Mouse (Mus musculus) mouse embryonic stem cell (cell line): ENCODE results near the gene Rbbp5.
"Not testable (repeated sequence)": the region's sequence is repeated elsewhere in the genome, so short reads cannot be mapped to it uniquely, and the experiment has no call there.

Experiments used
- in situ Hi-C, 2 experiments: fragments of 300-500 bp; cut with MboI; formaldehyde crosslinking; loops; 1 replicate in 1 of 2; 3 replicates in 1 of 2; pipeline ENCODE4 v1.14.3; 2019 to 2020; ENCODE audit warnings: low sequenced_read_pairs in 2 of 2, low pct_unique_long_range_greater_than_20kb in 1 of 2, mixed read lengths in 1 of 2; ENCODE audit not compliant: unreplicated experiment in 1 of 2

Rbbp5 gene

GRCm38 (mm10) chr1:132476928-132477691, at the start of gene Rbbp5:
Gene Rbbp5 (plus strand): TSS chr1:132477365.
- in situ Hi-C loops: no loop called here

GRCm38 (mm10) chr1:132430818-132431217, 46.3 kb upstream of the Rbbp5 start:
- in situ Hi-C loops: no loop called here

GRCm38 (mm10) chr1:132431716-132432115, 45.4 kb upstream of the Rbbp5 start:
- in situ Hi-C loops: no loop called here

GRCm38 (mm10) chr1:132433349-132433748, 43.8 kb upstream of the Rbbp5 start:
- in situ Hi-C loops: no loop called here

- in situ Hi-C loops: no loop called here
Observed at GRCm38 (mm10) chr1:132434032-132434431, 43.1 kb upstream of the Rbbp5 start.

DNA sequence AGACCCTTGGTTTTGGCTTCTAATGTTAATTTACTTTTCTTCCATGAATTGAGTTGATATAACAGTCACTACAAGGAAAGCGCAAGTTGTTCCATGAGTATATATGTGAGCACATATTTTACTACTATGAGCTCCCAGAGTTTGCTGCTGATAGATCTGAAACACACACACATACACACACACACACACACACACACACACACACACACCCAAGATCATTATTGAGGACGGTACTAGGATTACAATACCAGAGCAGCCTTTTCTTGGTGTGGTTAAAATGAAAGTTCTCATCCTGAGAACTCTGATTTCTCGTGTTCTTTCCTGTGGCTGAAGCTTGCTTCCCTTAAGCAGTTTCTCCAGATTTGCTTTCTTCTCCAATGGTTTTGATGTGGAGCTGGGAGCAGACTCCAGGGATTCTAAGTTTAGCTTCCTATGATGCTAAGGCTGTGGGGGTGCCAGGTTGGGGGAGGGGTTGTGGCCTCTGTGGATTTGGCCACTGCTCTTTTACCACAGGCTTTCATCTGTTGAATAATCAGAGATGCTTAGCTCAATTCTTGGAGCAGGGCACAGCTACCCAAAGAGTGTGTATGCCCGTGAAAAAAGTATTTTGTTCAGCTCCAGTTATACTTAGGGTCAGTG, 40.7 kb upstream of the Rbbp5 start:
- in situ Hi-C loops: no loop called here

DNA sequence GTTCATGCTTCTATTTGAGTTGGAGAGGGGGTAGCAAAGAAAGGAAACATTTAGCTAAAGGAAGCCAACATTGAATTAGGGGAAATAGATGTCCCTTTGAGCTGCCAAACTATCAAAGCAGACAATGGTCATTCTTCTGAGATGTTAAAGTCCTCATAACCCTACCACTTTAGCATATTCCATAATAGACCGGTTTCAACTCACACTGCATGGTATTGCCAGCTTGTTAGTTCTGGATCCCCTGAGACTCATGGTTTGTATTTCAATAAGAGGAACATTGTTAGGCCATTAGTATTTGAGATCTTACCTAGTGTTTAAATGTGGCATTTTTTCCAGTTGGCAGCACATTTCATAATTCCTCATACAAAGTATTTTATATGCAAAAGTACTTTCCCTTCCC, 40.2 kb upstream of the Rbbp5 start:
- in situ Hi-C loops: no loop called here

DNA sequence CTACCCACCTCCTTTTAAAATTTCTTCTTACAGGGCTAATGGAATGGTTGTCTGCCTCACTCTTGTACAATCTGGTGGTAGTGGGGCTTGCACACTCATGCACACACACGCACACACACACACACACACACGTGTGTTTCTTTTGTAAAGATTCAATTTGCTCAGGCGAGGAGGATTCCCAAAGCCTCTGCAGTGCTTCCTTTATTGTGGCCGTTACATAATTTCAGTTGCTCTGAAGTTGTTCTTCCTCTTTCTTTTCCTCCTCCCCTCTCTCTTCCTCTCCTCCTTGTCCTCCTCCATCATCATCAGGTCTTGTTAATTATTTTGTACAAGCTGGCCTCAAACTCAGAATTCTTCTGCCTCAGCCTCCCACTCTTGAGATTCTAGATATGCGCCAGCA, 39.8 kb upstream of the Rbbp5 start:
- in situ Hi-C loops: no loop called here

DNA sequence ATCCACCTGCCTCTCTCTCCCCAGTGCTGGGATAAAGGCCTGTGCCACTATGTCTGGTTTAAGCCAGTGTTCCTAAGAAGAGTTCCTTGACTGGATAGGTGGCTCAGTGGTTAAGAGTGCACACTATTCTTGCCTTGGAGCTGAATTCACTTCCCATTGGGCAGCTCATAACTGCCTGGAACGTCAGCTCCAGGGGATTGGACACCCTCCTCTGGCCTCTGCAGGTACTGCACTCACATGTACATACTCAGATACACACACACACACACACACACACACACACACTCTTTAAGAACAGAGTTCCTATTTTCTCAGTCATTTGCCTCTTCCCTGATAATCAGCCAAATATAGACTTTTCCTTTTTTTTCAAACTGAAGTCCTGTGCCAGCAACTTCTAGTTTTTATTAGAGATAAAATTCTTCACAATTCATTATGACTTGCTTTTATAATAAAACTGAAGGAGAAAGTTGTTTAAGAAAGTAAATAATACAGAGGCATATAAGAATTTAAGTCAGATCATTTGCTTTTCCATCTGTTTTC, 36.2 kb upstream of the Rbbp5 start:
- in situ Hi-C loops: no loop called here

DNA sequence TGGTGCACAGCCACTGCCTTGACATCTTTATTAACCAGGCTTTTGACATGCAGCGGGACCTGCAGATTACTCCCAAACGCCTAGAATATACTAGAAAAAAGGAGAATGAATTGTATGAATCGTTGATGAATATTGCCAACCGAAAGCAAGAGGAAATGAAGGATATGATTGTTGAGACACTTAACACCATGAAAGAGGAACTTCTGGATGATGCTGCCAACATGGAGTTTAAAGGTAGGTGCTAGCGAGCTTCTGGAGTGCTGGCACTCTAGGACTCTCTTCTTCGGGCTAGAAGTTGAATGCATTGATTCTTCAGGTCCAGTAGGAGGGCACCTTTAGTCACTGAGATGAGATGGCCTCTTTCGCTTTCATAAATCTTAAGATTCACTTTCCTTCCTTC, 27.4 kb upstream of the Rbbp5 start:
- in situ Hi-C loops: no loop called here

GRCm38 (mm10) chr1:132464651-132465050, 12.5 kb upstream of the Rbbp5 start:
- in situ Hi-C loops: no loop called here

GRCm38 (mm10) chr1:132468926-132469325, 8.2 kb upstream of the Rbbp5 start:
- in situ Hi-C loops: no loop called here

DNA sequence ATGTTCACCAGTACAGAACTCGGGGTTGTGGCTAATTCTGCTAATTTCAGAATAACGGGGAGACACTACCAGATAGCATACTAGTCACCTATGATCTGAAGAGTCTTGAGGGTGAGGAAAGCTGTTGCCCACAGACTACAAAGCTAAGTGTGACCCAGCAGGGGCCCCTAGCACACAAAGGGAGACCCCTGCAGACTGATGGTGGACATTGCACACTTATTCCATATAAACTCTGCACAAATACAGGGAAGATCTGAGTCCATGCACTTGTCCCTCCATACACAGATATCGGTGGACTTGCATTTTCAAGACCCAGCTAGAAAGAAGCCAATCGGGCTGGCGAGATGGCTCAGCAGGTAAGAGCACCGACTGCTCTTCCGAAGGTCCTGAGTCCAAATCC, 7.6 kb upstream of the Rbbp5 start:
- in situ Hi-C loops: no loop called here

GRCm38 (mm10) chr1:132470031-132470430, 7.1 kb upstream of the Rbbp5 start:
- in situ Hi-C loops: not testable (repeated sequence)

DNA sequence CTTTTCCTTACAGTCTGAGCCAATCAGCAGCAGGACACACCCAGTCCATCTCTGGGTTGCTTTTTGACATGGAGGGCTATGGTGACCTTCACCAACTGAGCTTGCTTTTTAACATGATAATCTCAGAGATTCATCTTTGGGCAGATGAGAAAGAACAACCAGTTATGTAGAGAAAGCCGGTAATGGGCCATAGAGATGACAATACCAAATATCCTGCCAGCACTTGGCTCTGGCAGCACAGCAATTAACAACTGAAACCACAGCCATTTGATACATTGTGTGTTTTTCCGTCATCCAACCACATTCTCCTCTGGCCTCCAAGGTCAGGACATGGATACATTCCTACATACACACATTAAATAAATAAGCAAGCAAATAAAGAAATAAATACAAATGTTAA, 6.1 kb upstream of the Rbbp5 start:
- in situ Hi-C loops: no loop called here

GRCm38 (mm10) chr1:132471499-132471898, 5.7 kb upstream of the Rbbp5 start:
- in situ Hi-C loops: no loop called here

- in situ Hi-C loops: no loop called here
Observed at GRCm38 (mm10) chr1:132472537-132472936, 4.6 kb upstream of the Rbbp5 start.

DNA sequence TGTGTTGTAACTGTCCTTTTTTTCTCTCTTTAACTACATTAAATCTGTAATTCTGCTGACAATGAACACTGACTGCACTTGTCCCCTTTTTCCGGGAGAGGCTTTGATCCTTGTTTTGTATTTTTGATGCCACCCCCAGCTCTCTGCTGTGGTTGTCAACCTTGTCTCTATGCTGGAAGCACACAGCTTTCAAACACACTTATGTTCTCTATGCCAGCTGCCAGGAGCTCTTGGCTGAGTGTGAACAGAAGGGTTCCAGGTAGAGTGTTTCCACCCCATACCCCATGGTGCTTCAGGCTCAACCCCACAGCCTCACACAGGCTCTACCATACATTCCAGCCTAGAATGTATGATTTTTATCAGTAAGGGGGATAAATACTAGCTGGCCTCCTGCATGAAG, 2.7 kb upstream of the Rbbp5 start:
- in situ Hi-C loops: no loop called here

DNA sequence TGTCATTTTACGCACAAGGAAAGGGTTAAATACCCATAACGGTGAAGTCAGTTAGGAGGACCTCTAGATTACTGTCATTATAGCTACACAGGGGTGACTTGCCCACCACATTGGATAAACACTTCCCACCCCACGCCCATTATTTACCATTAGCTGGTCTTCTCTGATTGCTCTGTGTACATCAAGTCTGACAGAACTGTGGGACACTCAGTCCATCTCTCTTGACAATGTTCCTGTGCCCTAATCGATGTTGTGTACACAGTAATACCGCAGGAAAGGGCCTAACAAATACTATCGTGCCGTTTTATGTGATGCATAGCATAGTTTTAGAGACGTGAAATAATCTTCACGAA, 614 bp upstream of the Rbbp5 start:
- in situ Hi-C loops: no loop called here

DNA sequence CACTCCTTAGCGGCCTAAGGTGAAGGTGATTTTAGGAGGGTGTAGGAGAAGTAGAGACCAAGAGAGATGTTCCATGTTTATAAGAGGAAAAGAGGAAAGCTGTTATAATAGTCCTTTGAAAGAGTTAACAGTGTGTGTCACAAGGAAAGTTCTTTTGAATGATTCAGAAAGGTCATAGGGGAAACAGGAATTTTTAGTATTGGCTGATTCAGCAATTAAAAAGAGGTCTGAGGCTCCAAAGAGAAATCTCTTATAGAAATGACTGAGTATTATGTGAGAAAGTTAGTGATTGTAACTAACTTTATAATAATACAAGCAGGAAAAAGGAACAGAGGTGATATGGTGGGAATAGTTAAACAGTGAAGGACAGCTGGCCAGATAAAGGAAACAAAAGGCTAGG, 2.3 kb downstream of the Rbbp5 start:
- in situ Hi-C loops: no loop called here
